Mouse (Mus musculus): ENCODE data around the gene Cttn.

Cttn gene

DNA sequence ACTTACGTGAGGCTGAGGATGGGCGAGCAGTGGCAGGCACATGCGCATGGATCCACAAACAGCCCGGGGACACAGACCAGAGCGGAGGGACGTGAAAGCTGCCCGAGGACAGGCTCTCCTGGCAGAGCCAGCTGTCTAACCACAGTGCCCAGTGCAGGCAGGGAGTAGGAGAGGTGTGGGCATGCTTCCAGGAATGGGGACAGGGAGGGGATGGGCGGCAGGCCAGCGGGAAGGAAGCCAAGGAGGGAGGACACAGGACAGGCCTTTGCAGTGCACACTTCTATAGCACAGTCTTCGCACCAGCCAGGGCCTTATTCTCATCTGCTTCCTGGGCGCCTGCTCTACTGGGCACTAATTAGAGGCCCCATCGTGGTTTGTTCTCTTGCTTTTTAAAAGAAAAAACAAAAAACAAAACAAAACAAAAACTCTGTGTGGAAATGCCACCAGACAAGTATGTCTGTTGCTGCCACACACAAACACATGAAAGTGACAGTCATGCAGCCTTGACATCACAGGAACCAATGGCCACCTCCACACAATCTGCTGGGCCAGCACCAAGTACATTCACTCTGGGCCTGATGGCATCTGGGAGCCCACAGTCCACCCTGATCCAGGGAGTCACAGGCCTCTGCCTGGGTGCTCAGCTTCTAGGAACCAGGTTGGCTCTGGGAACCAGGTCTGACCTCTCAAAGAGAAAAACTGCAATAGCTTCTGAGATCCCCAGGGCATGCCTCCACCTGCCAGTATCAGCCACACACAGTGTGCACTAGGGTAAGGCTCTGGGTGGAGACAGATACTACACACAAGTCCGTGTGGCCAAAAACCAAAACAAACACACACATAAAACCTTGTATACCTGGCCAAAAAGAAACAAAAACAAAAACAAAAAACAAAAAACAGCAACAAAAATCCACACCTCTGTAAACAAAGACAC is 20.9 kb downstream of the Cttn start:
- no peak for DNase-seq (ENCODE audit: low spot score)

DNA sequence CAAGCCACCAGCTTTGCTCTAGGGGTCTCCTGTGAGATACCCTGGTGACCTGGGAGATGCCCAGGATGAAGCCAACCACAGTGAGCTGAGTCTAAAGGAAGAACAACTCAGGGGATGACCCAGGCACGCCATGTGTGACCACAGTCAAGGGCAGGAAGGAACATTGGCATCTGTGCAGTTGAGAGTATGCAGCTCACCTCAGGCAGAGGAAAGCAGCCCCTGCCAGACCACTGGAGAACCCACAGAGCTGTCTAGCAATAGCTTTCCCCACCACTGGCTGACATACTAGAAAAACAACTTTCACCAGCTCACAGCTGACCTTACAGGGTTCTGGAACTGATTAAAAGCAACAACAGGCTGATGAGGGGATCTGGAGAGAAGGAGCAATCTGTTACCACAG is 22.6 kb downstream of the Cttn start:
- no peak for DNase-seq (ENCODE audit: low spot score)

DNA sequence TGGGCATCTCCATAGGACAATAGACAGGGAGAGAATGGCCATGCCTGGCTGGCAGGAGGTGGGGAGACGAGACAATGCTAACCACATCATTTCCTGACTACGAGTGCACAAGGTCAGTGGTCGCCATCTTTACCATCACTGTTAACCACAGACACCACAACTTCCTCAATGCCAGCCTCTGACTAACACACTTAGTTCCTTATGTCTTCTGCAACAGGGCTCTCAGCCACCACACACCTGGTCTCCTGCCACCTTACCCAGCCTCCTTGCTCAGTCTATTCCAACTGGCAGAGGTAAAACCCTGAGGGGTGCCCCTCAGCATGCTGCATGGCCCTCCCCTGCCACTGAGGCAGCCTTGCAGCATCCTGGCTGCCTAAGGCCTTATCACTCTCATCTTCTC is 23.7 kb downstream of the Cttn start:
- DNase-seq (ENCODE audit: low spot score): no peak

DNA sequence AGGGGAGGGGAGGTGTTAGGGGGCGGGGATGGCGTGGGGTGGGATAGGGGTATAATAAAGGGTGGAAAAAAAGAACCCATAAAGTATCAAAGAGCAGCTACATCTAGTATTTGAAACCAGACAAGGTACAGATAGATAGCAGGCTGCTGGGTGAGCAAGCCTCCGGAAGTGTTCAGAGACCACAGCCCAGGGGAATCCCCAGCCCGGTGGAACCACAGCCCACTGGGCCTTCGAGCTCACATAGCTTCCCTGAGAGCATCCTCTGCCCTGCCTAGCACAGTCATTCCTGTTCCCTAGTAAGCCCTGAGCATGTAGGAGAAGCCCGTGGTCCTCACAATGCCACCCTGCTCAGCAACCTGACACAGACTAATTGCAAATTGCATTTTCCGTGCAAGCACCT is 26.0 kb downstream of the Cttn start:
- DNase-seq (ENCODE audit: low spot score): no peak

GRCm38 (mm10) chr7:144441976-144442375 is 28.8 kb downstream of the Cttn start:
- no peak for DNase-seq (ENCODE audit: low spot score)

GRCm38 (mm10) chr7:144441466-144441865 is 29.3 kb downstream of the Cttn start:
- DNase-seq (ENCODE audit: low spot score): no peak

DNA sequence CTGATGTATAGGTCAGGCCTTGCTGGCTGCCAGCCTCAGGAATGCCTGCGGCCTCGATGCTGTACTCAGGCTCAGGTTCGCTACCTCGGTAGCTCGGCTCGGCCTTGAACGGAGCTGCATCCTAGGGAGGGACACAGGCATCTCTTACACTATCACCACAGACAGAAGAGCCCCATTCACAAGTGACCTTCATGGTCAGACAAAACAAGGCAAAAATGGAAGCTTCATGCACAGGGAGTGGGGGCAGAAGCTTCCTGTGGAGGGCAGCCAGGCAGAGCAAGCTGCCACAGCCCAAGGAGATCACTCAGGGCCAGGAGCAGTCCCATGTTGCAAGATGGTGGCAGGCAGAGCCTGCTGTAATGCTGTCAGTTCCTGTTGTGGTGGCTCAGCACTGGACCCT is 32.0 kb downstream of the Cttn start:
- DNase-seq (ENCODE audit: low spot score): no peak

DNA sequence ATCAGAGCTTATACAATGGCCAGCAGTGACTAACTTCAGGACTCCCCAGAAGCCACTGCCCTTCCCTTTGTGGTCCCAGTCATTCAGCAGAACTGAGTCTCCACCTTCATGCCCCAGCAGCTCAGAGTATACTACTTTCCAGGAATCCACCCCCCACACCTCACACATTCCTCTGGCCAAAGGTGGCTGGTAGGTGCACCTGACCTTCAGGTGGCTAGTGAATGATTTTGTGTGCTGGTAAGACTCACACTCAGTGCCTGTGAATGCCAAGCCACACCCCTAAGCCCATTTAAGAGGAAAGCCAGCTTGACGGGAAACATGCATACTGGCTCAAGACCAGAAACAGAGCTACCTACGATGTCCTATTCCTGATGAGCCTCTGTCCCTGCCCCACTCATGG is 37.9 kb downstream of the Cttn start:
- DNase-seq (ENCODE audit: low spot score): no peak

DNA sequence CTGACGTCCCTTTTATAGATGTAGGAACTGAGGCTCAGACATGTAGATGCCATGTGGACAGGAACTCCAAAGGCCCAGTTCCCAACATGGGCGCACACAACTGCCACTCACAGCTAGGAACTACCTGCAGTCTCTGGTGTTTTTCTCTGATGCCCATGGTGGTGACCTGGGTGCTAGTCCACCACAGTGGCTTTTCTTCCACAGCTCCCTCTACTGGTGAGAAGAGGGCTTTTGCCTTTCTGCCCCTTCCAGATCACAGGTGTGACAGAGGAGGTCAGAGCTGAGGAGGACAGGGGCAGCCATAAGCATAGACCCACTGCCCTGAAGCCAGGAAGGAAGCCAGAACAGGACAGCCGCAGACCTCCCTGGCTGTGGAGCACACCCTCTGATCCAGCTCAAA is 43.3 kb downstream of the Cttn start:
- DNase-seq (ENCODE audit: low spot score): no peak

DNA sequence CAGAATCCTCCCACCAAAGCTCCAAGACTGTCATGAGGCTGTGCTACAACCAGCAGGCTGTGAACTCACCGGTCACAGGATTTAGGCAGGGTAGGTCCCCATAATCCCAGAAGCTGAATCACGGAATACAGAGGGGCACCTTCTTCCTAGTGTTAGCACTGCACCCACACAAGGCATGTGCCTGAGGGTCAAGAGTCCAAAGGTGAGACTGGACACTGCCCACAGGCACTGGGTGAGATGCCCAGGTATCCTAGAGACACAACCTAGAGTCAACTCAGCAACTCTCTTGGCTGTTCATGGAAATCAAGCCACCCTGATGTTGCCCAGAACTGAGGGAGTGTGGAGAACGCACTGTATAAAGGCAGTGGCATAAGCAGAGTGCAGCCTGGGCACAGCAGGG is 44.2 kb downstream of the Cttn start:
- no peak for DNase-seq (ENCODE audit: low spot score)

DNA sequence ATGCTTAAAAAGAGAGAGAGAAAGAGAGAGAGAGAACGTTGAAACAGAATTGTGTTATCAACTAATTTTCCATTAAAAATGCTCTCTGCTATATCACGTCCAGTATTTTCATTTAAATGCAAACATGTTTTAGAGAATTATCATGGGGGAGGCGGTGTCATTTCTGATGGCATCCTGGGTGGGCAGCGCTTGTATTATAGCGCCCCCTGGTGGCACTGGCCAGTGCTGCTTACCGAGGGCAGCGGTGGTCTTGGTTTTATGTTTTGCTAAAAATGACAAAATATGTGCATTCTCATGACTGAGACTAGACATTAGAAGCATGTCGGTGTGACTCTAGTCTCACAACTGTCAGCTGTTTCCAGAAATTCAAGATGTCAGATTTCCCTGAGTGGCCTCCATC is 44.9 kb downstream of the Cttn start:
- peak; percentile 77 for DNase-seq (ENCODE audit: low spot score)

DNA sequence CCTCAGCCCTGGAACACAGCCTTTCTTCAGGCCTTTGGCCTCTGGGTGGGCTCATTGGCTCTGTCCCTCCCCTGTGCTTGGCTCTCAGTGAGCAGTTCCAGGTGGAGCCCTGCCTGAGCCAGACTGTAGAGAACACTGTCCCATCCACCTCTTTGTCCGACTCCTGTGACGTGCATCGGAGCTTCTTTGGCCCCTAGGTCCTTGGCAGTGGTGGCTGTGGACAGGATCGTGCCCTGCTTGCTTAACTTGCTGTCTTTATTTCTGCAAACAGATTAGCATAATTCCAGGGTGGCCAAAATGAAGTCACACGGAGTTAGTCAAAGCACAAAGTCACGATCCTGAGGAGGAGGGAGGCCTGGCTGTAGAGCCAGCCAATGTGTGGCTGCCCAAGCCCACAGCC is 49.3 kb downstream of the Cttn start:
- DNase-seq (ENCODE audit: low spot score): no peak

DNA sequence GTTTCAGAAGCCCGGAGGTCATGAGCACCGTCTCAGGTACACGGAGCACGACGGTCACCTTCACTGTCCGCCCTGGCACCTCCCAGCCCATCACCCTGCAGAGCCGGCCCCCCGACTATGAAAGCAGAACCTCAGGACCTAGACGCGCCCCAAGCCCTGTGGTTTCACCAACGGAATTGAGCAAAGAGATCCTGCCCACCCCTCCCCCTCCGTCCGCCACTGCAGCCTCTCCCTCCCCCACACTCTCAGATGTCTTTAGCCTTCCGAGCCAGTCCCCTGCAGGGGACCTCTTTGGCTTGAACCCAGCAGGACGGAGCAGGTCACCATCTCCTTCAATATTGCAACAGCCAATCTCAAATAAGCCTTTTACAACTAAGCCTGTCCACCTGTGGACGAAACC is 50.3 kb downstream of the Cttn start:
- no peak for DNase-seq (ENCODE audit: low spot score)

DNA sequence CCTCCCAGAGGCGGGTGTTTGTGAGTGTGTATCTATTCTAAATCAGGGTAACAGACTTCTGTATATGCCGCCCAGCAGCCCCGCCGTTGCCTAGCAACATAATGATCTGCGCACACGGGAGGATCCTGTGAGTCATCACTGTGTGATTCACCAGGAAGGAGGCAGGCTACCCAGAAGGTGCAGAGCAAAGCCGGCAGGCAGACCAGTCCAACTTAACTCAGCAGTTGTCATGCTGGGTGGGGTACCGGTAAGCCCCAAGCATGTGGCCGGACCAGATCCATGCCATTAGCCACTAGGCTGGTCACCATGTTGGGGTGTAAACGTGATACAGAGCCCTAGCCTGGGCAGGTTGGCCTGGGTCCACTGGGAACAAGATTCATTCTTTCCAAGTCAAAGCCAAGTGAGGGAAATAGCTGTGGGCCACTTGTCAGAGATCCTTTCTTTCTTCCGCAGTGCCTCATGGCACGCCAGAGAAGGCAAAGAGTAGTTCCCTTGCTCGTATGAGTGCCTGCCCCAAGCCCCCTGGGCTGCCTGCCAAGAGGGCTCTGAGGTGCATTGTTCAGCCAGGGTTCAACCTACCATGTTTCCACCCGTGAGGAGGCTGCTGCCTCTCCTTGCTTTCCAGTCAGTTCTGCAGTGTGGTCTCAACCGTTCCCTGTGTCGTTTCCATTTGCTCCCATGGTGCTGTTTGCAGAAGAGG is 53.0 kb downstream of the Cttn start:
- DNase-seq (ENCODE audit: low spot score): peak; percentile 53

DNA sequence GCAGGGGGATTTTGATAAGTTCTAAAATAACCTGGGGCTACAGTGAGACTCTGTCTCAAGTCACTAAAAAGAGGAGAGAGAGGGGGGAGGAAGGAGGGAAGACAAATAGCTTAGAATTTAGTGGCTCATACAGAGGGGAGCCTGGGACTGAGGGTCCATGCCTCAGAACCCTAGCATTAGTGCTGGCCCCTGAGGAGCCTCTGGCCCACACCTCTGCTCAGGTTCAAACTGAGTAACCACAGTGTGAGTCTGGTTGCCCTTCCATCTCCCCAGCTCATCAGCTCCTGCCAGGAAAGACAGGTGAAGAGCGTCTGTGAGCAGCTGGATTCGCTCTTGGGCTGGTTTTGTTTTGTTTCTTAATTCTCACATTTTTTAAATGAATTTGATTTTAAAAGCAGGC is 53.6 kb downstream of the Cttn start:
- no peak for DNase-seq (ENCODE audit: low spot score)

DNA sequence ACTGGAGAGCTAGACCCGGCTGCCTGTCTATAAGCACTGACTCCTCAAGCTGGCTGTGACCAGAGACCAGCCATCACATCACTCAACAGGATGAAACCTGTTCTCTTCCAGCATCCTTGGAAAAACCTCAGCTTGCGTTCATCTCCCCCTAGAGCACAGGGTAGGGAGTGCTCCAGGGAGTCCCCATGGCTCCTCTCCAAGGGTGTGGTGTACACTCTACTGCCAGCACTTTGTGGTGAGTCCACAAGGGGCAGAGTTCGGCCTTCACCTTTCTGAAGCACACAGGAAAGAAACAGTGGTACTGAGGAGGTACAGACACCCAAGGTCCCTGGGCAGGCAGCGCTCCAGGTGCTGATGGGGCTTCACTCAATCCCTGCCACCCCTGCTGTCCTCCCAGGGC is 55.0 kb downstream of the Cttn start:
- peak; percentile 23 for DNase-seq (ENCODE audit: low spot score)

GRCm38 (mm10) chr7:144414632-144415031 is 56.2 kb downstream of the Cttn start:
- no peak for DNase-seq (ENCODE audit: low spot score)

- peak; percentile 64 for DNase-seq (ENCODE audit: low spot score)
These were observed 58.6 kb downstream of the Cttn start for GRCm38 (mm10) chr7:144411967-144412906.

DNA sequence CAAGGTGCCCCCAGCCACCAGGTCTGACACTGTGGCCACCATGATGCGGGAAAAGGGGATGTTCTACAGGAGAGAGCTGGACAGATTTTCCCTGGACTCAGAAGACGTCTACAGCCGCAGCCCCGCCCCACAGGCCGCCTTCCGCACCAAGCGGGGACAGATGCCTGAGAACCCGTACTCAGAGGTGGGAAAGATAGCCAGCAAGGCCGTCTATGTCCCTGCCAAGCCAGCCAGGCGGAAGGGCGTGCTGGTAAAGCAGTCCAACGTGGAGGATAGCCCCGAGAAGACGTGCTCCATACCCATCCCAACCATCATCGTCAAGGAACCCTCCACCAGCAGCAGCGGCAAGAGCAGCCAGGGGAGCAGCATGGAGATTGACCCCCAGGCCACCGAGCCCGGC is 61.1 kb downstream of the Cttn start:
- DNase-seq (ENCODE audit: low spot score): no peak

- DNase-seq (ENCODE audit: low spot score): no peak
These were observed 62.3 kb downstream of the Cttn start for GRCm38 (mm10) chr7:144408464-144409000.

- no peak for DNase-seq (ENCODE audit: low spot score)
These were observed 63.1 kb downstream of the Cttn start for GRCm38 (mm10) chr7:144407675-144408074.

GRCm38 (mm10) chr7:144402492-144402891 is 68.3 kb downstream of the Cttn start:
- no peak for DNase-seq (ENCODE audit: low spot score)

Measured in embryo, embryonic 10.5 days (tissue).